Mouse (Mus musculus) 3T3-L1 (cell line): ENCODE data around the gene Tmem220.
A peak's percentile ranks its signal among the peaks of the same experiment; 100 is the strongest.
"Not testable (repeated sequence)": the region's sequence is repeated elsewhere in the genome, so short reads cannot be mapped to it uniquely, and the experiment has no call there.

Experiments
- DNase-seq: peaks from one replicate; pipeline ENCODE4 v3.0.0-alpha.2; 2015; ENCODE audit warnings: low read depth, low spot score

Gene Tmem220

DNA sequence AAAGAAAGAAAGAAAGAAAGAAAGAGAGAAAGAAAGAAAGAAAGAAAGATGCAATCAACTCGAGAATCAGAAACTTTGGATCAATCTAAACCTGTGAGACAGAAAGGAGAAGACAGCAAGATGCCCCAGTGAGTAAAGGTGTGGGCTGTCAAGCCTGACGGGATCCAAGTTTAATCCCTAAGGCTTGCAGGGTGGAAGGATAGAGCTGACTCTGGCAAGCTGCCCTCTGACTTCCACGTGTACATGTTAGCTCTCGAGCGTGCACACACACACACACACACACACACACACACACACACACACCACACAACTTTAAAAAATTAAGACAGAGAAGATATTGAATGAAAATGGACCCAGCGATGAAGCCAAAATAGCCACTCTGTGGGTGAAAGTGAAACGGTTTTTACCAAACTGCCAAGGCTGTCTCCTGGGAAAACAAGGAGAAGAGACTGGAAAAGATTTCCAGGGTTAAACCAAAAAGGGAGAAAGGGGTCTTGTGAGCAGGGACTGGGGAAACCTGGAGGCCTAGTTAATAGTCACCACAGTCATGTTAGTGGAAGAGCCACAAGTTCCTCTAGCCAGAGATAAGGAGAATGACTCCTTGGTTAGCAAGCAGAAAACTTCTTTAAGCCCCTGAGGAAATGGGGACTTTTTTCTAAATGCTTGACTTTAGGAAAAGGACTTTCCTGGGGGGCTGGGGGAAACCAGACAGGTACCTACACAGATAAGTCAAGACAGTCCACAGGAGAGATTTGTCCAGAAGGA is 5.1 kb upstream of the Tmem220 start:
- DNase-seq: no peak

DNA sequence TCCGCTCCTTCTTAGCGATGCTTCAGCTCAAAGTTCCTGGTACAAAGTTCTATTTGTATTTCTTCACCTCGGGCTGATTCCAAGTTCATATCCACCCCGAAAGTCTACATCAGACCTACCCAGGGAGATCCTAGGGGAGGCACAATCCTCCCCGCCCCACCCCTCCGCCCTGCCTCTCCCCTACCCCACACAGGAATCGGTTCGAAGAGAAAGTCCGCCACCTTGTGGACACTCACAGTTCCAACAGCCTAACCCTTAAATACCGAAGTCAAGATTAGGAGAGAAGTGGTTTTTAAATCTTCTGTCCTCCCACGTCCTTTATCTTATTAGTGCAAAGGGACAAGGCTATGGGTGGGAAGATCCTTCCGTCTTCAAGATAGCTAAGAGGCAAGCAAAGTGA is 4.0 kb upstream of the Tmem220 start:
- peak; percentile 71 for DNase-seq

DNA sequence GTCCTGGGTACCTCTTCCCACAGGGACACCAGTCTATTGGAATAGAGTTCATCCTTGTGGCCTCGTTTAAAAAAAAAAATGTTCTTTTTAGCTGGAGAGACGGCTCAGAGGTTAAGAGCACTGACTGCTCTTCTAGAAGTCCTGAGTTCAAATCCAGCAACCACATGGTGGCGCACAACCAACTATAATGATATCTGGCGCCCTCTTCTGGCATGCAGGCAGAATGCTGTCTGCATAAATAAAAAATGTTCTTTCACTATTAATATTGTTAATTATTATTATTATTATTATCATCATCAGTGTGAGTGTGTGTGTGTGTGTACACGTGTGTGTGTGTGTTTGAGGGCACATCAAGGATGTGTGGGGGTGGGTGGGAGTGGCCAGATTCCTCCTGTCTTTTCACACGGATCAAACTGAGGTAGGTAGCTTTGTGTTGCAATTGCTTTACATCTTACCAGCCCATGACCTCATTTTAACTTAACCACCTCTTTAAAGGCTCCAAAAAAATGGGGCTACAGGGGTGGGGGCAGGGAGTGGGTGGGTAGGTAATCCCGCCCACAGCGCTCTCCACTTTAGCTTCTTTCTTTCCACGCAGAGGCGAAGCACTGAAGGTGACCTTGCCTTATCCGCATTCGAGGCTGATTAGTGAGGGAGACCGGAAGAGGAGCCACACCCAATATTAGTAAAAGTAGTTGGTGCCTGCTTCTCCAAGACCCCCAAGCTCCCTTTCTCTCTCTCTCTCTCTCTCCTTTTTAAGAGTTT is 2.4 kb upstream of the Tmem220 start:
- DNase-seq: peak; percentile 45

DNA sequence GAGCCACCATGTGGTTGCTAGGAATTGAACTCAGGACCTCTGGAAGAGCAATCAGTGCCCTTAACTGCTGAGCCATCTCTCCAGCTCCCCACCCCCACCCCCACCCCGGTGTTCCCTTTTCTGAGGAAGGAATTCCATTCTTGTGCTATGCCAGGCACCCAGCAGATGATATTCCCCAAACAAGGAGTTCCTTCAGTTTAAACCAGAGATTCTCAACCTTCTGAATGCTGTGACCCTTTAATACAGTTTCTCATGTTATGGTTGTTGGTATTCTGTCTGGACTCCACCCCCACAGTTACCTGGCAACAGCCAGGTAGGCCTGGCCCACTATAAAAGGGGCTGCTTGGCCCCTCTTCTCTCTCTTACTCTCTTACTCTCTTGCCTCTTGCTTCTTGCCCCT is 1.8 kb upstream of the Tmem220 start:
- DNase-seq: not testable (repeated sequence)

DNA sequence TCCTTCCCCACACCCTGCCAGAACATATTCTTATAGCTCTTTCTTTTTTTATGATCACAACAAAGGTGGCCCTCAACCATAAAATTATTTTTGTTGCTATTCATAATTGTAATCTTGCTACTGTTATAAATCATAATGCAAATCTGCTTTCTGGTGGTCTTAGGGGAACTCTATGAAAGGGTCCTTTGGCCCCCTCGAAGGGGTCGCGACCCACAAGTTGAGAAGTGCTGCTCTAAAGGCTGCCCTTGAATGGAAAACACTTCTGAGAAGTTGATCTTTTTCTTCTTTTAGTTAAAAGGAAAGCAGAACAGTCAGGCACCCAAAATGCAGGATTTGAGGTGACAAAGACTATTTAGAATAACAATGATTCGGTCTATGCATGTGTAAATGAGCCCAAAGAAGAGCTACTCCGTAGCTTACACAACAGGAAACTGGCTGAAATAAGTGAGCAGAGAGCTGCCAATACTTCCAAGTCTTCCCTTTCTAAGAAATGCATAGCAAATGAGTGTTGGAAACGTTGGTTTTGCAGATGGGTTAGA is 1.1 kb upstream of the Tmem220 start:
- no peak for DNase-seq

DNA sequence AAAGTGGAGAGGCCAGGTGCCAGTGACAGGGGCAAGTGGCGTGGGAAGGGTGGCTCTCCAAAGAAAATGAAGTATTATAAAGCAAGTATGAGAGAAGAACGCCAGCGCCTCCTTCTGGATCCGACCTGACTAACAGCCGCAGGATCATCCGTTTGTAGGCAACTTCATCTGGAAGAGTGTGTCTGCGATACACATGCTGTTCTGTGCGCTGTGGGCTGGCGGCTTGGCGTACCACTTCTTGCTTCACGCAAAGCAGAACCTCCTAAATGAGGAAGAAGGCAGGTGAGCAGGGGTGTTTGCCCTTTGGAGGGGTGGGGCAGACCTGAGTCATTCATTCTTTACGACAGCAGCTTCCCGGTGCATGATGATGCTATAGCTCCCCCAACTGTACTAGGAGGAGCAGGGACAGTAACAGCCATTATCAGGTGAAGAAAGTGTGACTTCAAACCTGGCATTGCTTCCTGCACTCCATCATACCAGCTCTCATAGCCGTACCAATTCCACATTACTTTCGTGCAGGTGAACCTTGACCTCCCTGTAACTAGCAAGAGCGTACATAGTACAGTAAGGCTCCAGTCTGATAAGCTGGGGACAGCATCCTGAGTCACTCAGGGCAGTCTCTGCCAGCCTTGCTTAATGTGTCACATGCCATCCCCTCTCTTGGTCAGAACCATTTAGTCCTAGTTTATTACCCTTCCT is 6.1 kb downstream of the Tmem220 start:
- no peak for DNase-seq

DNA sequence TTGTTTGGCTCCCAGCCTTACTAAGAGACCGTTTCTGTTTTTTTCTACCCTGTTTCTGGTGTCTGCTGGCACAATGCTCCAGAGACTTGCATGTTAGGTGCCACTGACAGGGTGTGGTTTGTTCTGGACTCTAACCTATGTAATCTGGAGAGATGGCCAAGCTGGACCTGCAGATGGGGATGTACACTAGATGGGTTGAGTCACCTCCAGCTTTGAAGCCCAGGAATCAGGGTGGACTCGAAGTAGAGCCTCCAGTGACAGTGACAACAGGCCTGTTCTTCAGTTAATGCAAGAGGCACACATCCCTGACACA is 6.6 kb downstream of the Tmem220 start:
- DNase-seq: no peak

DNA sequence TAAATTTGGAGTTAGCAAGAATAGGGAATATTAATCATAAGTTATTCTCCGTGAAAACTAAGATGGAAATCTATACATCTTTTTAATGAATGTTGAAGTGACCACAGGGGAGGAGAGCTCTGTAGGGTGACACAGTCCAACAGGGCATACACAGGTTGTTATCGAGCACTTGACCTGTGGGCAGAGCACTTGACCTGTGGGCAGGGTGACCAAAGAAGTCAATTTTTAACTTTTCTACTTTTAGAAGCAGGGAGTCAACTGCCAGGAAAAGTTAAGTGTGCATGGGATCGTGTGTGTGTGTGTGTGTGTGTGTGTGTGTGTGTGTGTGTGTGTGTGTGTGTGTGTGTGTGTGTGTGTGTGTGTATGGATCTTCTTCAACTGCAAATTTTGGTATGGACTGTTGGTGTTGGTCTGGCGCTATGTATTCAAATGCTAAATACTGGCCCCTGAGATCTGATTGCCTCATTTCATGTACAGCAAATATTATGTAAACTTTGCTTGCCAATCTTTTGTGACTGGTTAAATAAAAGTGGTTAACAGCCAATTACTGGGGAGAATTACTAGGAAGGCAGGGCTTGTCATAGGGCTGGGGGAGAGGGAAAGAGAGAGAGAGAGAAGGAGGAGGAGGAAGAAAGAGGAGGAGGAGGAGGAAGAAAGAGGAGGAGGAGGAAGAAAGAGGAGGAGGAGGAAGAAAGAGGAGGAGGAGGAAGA is 10.0 kb downstream of the Tmem220 start:
- DNase-seq: no peak

DNA sequence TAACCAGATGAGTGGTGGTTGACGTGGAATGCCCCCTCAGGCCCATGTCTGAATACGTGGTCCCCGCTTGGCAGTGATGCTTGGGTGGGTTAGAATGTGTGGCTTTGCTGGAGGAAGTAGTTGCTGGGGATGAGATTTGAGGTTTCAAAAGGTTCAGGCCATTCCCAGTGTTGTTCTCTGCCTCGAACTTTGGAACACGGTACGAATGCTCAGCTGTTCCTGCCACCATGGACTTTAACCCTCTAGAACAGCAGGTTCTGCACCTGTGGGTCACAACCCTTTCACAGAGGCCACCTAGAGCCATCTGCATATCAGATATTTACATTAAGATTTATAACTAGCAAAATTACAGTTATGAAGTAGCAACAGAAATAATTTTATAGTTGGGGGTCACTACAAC is 11.3 kb downstream of the Tmem220 start:
- no peak for DNase-seq

DNA sequence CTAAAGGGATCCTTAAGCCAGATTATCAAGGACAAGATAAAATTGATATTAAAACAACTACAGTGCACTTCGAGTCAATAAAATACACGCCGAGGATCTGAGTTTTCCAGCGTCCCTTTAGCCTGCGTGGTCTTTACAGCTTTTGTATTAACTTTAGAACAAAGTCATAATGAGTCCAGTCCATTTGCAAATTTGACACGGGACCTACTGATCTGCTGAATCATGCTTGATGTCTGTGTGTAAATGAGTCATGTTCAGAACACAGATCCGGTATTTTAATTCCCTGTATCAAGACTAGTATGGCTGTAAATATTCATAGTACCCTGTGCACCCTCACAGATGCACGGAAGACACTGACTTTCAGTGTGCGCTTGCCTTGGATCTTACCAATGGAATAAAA is 11.9 kb downstream of the Tmem220 start:
- no peak for DNase-seq

DNA sequence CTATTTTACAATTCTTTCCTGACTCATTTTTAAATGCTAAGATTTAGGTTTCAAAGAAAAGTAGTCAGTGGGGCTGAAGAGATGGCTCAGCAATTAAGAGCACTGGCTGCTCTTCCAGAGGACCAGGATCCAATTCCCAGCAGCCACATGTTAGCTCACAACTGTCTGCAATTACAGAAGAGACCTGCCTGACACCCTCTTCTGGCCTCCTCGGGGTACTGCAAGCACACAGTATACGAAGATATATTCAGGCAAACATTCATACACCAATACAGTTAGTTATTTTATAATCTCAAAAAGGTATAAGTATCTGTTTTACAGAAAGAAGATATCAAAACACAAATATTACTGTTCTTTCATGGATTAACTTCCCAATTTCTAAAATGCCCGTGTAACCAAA is 14.8 kb downstream of the Tmem220 start:
- DNase-seq: peak; percentile 23

DNA sequence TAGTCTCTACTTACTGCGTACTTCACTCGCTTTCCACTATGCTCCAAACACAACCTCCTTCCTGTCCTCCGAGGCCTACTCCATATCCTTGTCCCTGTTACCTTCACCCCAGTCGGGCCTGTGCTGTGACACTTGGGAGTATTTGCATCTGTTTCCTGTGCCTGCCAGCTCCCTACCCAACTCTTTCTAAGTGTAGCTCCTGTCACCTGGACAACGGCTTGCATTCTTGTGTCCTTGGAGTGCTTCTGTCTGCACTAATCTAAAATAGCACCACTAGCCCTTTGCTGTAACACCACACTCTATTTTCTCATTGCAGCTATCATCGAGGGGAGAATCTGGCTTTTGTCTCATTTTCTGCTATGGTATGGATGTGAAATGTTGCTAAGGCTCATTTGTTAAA is 15.5 kb downstream of the Tmem220 start:
- no peak for DNase-seq

DNA sequence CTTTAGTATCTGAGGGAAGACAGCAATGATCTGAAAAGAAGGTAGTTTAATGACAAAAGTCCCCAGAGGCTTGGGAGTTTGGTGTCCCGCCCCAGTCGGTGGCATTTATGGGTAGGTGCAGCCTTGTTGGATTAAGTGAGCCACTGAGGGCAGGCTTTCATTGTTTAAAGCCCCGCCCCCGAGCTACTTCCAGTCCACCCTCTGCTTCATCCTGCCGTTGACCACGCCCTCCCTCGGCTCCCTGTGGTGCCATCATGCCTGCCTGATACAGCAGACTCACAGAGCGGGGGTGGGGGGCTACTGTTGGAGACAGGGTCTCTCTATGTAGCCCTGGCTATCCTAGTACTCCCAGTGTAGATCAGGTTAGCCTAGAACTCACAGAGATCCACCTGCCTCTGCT is 18.1 kb downstream of the Tmem220 start:
- DNase-seq: no peak

DNA sequence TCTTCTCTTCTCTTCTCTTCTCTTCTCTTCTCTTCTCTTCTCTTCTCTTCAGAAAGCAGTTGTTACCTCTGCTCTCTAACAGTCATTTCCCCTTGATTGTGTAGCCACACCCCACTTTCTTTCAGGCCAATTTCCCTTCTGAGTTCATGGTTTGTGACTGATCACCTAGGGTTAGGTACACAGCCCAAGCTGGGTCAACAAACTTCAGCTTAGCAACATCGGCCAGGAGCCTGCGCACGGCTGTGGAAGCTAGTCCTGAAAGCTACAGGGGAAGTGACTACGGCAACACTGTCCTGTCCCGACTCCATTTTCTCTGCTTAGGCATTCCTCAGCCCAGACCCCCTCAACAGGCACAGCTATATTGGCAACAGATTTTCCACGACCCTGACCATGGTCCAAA is 20.0 kb downstream of the Tmem220 start:
- DNase-seq: no peak

DNA sequence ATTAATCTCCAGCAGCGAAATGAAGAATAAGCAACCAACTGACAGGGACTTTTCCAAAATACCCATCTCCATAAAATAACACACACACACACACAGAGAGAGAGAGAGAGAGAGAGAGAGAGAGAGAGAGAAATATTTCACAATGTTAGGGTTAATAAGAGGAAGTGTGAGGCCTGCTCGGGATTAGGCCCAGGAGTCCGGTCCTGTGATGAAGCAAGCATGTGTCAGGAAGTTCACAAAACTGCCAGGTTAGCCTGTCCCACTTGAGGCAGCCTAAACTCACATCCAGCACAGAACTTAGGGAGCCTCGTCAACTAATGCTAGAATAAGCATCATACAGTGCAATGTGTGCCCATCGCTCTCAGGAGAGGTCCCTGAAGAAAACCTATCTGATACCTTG is 22.2 kb downstream of the Tmem220 start:
- no peak for DNase-seq

DNA sequence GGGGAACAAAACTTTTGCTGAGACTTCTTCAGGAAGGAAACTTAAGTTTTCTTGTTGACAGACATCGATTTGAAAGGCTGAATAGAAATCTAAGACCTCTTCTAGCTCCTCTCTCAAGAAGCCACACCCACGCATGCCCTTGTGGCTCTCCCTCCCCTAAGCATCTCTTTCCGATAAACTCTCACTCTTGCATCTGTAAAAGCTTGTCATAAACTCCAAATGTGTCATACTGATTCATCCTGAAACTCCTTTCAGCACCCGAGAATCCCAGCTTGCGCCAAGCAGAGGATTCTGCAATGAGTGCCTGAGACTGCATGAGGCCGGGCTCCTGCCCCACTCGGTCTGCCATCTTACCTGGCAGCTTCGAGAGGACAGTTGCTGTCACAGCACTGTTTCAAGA is 23.5 kb downstream of the Tmem220 start:
- DNase-seq: peak; percentile 24

DNA sequence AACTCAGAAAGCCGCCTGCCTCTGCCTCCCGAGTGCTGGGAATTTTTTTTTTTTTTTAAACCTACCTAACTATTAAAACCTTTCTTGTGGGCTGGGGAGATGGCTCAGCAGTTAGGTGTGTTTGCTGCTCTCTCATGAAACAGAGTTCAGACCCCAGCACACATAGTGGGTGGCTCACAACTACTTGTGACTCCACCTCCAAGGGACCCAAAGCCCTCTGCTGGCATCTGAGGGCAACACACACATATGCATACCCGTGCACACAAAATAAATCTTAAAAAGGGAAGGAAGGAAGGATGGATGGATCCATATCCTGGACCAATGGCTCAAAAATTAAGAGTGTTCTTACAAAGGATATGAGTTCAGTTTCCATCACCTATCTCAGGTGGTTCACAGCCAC is 24.3 kb downstream of the Tmem220 start:
- peak; percentile 9 for DNase-seq

DNA sequence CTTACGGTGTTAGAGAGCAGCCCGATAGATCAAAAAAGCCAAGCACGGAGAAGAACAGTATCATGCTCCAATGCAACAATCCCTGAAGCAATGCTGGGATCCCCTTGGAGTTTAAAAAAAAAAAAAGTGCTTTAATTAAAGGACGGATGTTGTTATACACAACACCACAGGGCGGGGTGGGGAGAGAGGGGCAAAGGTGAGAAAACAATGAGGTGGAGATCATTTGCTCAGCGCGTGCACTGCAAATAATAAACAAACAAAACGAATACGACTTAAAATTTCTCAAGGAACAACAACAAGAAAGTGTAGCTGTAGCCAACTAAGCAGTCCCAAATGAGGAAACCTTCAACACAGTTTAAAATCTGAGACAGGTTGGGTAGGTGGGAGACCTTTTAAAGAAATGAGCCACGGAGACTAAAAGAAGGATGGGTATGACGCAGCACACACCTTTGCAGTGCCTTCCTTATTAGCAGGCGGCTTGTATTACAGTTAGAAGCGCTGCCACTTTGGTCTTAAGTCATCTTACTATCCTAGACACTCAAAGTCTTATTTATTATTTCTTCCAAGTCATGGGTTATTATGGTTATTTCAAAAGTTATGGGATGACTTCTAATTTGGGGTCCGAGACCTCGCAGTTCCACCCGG is 26.8 kb downstream of the Tmem220 start:
- DNase-seq: peak; percentile 37

DNA sequence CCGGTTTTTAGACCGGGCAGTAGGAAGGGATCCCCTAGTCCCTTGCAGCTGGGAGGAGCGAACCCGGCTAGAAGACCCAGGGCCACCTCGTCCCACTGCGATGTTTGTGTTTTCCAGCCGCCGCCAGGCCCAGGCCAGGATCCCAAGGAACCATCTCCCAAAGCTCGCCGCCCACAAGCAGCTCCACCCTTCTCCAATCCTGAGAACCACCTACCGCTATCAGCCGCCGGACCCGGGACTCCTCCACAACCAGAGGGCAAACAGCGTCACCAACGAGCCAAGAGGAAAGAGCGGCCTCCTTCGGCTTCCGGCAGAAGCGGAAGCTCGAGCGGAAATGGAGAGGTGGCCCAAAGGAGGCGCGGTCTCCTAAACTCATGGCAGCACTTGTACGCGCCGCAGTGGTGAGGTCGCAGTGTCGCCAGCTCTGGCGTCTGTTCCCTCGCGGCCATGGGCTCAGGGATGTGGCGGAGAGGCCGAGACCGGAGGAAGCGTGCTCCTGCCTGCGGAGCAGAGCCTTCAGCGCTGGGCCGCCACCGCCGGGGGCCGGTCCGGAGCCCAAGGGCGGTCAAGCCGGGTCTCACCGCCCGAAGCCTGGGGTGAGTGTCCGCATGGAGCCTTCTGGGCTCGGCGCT is 27.5 kb downstream of the Tmem220 start, which contains the start of the genes Adprm and Sco1:
TSS of gene Adprm (minus strand) at position 274 of the 632 bp plus-strand sequence.
TSS of gene Sco1 (plus strand) at position 350 of the 632 bp plus-strand sequence.
- peak; percentile 93 for DNase-seq

DNA sequence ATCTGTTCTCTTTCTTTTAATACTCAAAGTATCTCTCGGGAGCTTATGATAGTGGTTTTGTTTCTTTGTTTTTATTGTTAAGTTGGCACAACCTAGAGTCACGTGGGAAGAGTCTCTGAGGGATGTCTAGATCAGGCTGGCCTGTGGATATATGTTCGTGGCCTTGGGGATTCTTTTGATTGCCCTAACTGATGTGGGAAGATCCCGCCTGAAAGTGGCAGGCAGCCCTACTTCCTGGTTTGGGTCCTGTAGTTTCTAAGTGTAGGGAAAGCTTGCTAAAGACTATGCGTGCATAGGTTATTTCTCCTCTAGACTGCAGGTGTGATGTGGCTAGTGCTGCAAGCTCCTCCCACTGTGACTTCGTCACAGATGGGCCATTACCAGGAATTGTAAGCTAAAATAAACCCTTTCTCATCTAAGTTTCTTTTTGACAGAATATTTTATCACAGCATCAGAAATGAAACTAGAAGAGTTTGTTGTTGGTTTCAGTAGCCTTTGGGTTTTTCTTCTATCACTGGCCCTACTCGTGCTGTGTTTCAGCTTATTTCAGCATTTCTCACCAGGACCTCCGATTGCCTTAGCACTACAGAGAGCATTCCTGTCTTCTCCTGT is 29.9 kb downstream of the Tmem220 start:
- DNase-seq: no peak
